Mouse (Mus musculus) embryonic facial prominence, embryonic 10.5 days (tissue): ENCODE data around the gene Pitpnc1. TPM values are rescaled to one million over a fixed set of nuclear protein-coding genes. Genes with fewer than 3 reads are reported as not detected.
"Not testable (repeated sequence)": the region's sequence is repeated elsewhere in the genome, so short reads cannot be mapped to it uniquely, and the experiment has no call there.

Experiments used
- DNase-seq: peaks from one replicate; pipeline ENCODE4 v3.0.0-alpha.2; 2017; ENCODE audit warnings: low spot score
- H3K27ac ChIP-seq: fragments of 300-500 bp; sonication (generic); replicated peaks from 2 replicates; pipeline ENCODE4 v1.5.1; 2016; ENCODE audit warnings: mild to moderate bottlenecking
- H3K27me3 ChIP-seq: fragments of 300-500 bp; sonication (generic); replicated peaks from 2 replicates; pipeline ENCODE4 v1.6.1; 2016; ENCODE audit warnings: low read depth, mild to moderate bottlenecking; ENCODE audit not compliant: poor library complexity, severe bottlenecking
- H3K36me3 ChIP-seq: fragments of 300-500 bp; sonication (generic); replicated peaks from 2 replicates; pipeline ENCODE4 v1.6.1; 2016; ENCODE audit warnings: mild to moderate bottlenecking, moderate library complexity
- H3K4me1 ChIP-seq: fragments of 300-500 bp; sonication (generic); 2 replicates; pipeline ENCODE4 v1.6.1; 2016
- H3K4me3 ChIP-seq: fragments of 300-500 bp; sonication (generic); 2 replicates; pipeline ENCODE4 v1.5.1; 2016; ENCODE audit warnings: mild to moderate bottlenecking, moderate library complexity
- H3K9me3 ChIP-seq: fragments of 300-500 bp; sonication (generic); 2 replicates; pipeline ENCODE4 v1.6.1; 2016; ENCODE audit warnings: mild to moderate bottlenecking
- WGBS: fragments of 180-500 bp; shearing (Covaris S2); methylation state at CpG from one replicate; pipeline ENCODE4 v1.1.7; 2016; 5-methylcytosine and 5-hydroxymethylcytosine counted together
- polyA plus RNA-seq: library from polyadenylated mRNA; unstranded; fragments of >200 nt; fragmentation: Nextera tagmentation; extraction: Ambion mirVana; gene quantifications from 2 replicates; pipeline ENCODE4 v1.2.1, GENCODE M21; 2016

Pitpnc1 gene
- polyA plus RNA-seq: 37.1 and 42.5 TPM in 2 replicates

GRCm38 (mm10) chr11:107470521-107471041 is at the start of gene Pitpnc1:
Gene Pitpnc1 (minus strand): TSS chr11:107470699.
- no peaks in the 10 kb centered on the region for H3K9me3 ChIP-seq
- no peaks in the 10 kb centered on the region for H3K27me3 ChIP-seq
- WGBS: under 1% methylated on average over 37 of the region's 37 CpGs
- peak within 1 kb of the TSS; percentile 96 for H3K27ac ChIP-seq
- DNase-seq: peak; percentile 95
- H3K36me3 ChIP-seq: no peaks in the 10 kb centered on the region; the same call in 1 of the 2 replicates
- H3K4me1 ChIP-seq: peaks cover 54% of the 10 kb centered on the region
- H3K4me3 ChIP-seq: peak within 1 kb of the TSS; percentile 98

- Histone ChIP-seq H3K27ac (no peak overlapping the region), H3K4me1 (no peaks in the 10 kb centered on the region), H3K27me3 (no peaks in the 10 kb centered on the region), H3K36me3 (no peaks in the 10 kb centered on the region), H3K9me3 (no peaks in the 10 kb centered on the region), H3K4me3 (no peak overlapping the region)
- WGBS: 74% methylated on average over 5 of the region's 5 CpGs
- no peak for DNase-seq
Measured at GRCm38 (mm10) chr11:107518645-107519429, 48.3 kb upstream of the Pitpnc1 start.

GRCm38 (mm10) chr11:107516387-107516786 is 45.9 kb upstream of the Pitpnc1 start:
- Histone ChIP-seq H3K9me3 (no peaks in the 10 kb centered on the region), H3K4me3 (no peak overlapping the region), H3K4me1 (no peaks in the 10 kb centered on the region), H3K27me3 (0 out of 2 replicates have a peak, but pooled peaks cover 2% of the 10 kb centered on the region), H3K27ac (no peak overlapping the region), H3K36me3 (no peaks in the 10 kb centered on the region)
- no peak for DNase-seq
- WGBS: 92% methylated on average over 2 of the region's 2 CpGs

- WGBS: 85% methylated on average over 10 of the region's 10 CpGs
Measured at GRCm38 (mm10) chr11:107513047-107513446, 42.5 kb upstream of the Pitpnc1 start.

GRCm38 (mm10) chr11:107511954-107512353 is 41.5 kb upstream of the Pitpnc1 start:
- H3K27ac ChIP-seq, H3K4me3 ChIP-seq, H3K36me3 ChIP-seq, H3K9me3 ChIP-seq: not testable (repeated sequence)
- DNase-seq: peak; percentile 75
- H3K4me1 ChIP-seq: peaks cover 20% of the 10 kb centered on the region
- WGBS: 43% methylated on average over 5 of the region's 5 CpGs
- H3K27me3 ChIP-seq: peaks cover 17% of the 10 kb centered on the region

More at GRCm38 (mm10) chr11:107513047-107513446, 42.5 kb upstream of the Pitpnc1 start:
- Histone ChIP-seq H3K36me3 (no peaks in the 10 kb centered on the region), H3K27me3 (peaks cover 17% of the 10 kb centered on the region), H3K4me3 (no peak overlapping the region), H3K9me3 (no peaks in the 10 kb centered on the region), H3K27ac (no peak overlapping the region), H3K4me1 (peaks cover 20% of the 10 kb centered on the region)
- DNase-seq: no peak

- Histone ChIP-seq H3K27ac (no peak overlapping the region; the same call in 1 of the 2 replicates), H3K27me3 (peaks cover 17% of the 10 kb centered on the region), H3K4me1 (peaks cover 20% of the 10 kb centered on the region), H3K9me3 (no peaks in the 10 kb centered on the region), H3K36me3 (no peaks in the 10 kb centered on the region), H3K4me3 (peak overlapping the region; percentile 42)
- DNase-seq: peak; percentile 67
- WGBS: 2% methylated on average over 18 of the region's 18 CpGs
Measured at GRCm38 (mm10) chr11:107510362-107511269, 40.1 kb upstream of the Pitpnc1 start.

- WGBS: 20% methylated on average over 11 of the region's 11 CpGs
- H3K4me1 ChIP-seq: peaks cover 20% of the 10 kb centered on the region
Measured at GRCm38 (mm10) chr11:107509631-107510338, 39.3 kb upstream of the Pitpnc1 start.

GRCm38 (mm10) chr11:107506260-107506659 is 35.8 kb upstream of the Pitpnc1 start:
- H3K36me3 ChIP-seq: peaks cover 26% of the 10 kb centered on the region
- 82% methylated on average over 1 of the region's 1 CpGs for WGBS
- no peaks in the 10 kb centered on the region for H3K9me3 ChIP-seq
- no peak for DNase-seq
- no peak overlapping the region for H3K27ac ChIP-seq
- H3K4me1 ChIP-seq: peaks cover 19% of the 10 kb centered on the region
- no peak overlapping the region for H3K4me3 ChIP-seq
- peaks cover 13% of the 10 kb centered on the region for H3K27me3 ChIP-seq

More at GRCm38 (mm10) chr11:107509631-107510338, 39.3 kb upstream of the Pitpnc1 start:
- H3K36me3 ChIP-seq: no peaks in the 10 kb centered on the region; the same call in 1 of the 2 replicates
- peak overlapping the region; percentile 18; the same call in 1 of the 2 replicates for H3K4me3 ChIP-seq
- H3K27ac ChIP-seq: no peak overlapping the region
- peak; percentile 27 for DNase-seq
- H3K9me3 ChIP-seq: no peaks in the 10 kb centered on the region
- H3K27me3 ChIP-seq: peaks cover 17% of the 10 kb centered on the region

GRCm38 (mm10) chr11:107504364-107504763 is 33.9 kb upstream of the Pitpnc1 start:
- H3K4me1 ChIP-seq, H3K9me3 ChIP-seq, H3K27ac ChIP-seq, DNase-seq, H3K27me3 ChIP-seq, H3K4me3 ChIP-seq: not testable (repeated sequence)
- 96% methylated on average over 3 of the region's 4 CpGs for whole genome bisulfite sequencing
- H3K36me3 ChIP-seq: peaks cover 41% of the 10 kb centered on the region

- H3K9me3 ChIP-seq: no peaks in the 10 kb centered on the region
- 89% methylated on average over 8 of the region's 8 CpGs for WGBS
Measured at GRCm38 (mm10) chr11:107502801-107503200, 32.3 kb upstream of the Pitpnc1 start.

GRCm38 (mm10) chr11:107484341-107484740 is 13.8 kb upstream of the Pitpnc1 start:
- Histone ChIP-seq H3K27me3 (no peaks in the 10 kb centered on the region), H3K9me3 (no peaks in the 10 kb centered on the region), H3K36me3 (peaks cover 57% of the 10 kb centered on the region), H3K4me1 (peaks cover 21% of the 10 kb centered on the region), H3K27ac (no peak overlapping the region), H3K4me3 (no peak overlapping the region)
- DNase-seq: no peak
- 94% methylated on average over 3 of the region's 3 CpGs for WGBS

More at GRCm38 (mm10) chr11:107502801-107503200, 32.3 kb upstream of the Pitpnc1 start:
- H3K36me3 ChIP-seq: peaks cover 56% of the 10 kb centered on the region
- no peak overlapping the region for H3K4me3 ChIP-seq
- H3K27me3 ChIP-seq: no peaks in the 10 kb centered on the region
- no peak overlapping the region for H3K27ac ChIP-seq
- no peak for DNase-seq
- no peaks in the 10 kb centered on the region for H3K4me1 ChIP-seq

- Histone ChIP-seq H3K27ac (peak overlapping the region; percentile 96), H3K36me3 (peaks cover 14% of the 10 kb centered on the region), H3K4me3 (peak overlapping the region; percentile 98), H3K9me3 (no peaks in the 10 kb centered on the region), H3K27me3 (no peaks in the 10 kb centered on the region), H3K4me1 (peaks cover 21% of the 10 kb centered on the region)
- DNase-seq: no peak
- WGBS: 1% methylated on average over 10 of the region's 10 CpGs
Measured at GRCm38 (mm10) chr11:107479862-107480203, 9.3 kb upstream of the Pitpnc1 start.
